Mouse (Mus musculus): ENCODE results near the gene Arhgap32.

The Arhgap32 gene

DNA sequence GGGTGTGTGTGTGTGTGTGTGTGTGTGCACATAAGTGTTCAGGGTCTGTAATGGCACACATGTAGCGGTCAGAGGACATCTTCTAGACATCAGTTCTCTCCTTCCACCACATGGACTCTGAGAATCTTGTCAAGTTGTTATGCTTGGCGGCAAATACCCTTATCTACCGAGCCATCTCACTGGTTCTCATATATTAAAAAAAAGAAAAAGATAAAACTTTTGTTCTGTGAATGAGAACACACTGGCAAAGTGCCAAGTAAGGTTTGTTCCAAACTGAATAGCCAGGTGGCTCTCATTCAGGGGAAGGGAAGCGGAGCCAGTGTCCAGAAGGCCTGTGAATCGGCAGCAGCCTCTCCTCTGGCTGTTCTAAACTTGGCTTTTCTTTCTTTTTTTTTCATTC lies 162.1 kb downstream of the Arhgap32 start:
- no peak for DNase-seq

DNA sequence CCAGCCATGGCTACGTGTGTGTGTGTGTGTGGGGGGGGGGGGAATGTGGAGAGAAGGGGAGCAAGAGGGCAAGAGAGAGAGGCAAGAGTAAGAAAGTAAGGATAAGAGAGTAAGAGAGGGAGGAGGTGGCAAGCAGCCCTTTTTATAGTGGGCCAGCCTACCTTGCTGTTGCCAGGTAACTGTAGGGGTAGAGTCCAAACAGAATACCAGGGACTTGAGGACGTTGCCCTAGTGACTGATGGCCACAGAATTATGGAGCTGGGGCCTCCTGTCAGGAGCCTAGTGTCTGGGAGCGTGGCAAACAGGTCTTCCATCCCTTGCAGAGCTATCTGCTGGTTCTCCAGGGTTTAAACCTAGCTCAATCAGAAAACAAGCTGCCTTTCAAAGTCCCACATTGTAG lies 163.9 kb downstream of the Arhgap32 start:
- DNase-seq: no peak

DNA sequence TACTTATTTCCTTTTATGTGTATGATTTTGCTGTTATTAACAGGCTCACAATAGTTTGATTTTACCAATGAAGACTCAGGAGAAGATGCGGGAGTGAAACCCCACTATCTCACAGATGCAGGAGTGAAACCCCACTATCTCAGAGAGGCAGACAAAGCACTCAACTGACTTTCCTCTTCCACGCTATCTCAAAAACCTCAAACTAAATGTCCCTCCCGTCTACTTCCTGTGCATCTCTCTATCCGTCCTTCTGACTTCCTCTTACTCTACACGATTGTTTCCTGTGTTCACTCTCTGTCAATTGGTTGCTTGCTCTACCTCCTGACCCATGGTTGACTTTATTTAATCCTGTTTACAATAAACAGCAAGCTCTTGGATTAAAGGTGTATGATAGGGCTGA lies 164.5 kb downstream of the Arhgap32 start:
- DNase-seq: no peak

DNA sequence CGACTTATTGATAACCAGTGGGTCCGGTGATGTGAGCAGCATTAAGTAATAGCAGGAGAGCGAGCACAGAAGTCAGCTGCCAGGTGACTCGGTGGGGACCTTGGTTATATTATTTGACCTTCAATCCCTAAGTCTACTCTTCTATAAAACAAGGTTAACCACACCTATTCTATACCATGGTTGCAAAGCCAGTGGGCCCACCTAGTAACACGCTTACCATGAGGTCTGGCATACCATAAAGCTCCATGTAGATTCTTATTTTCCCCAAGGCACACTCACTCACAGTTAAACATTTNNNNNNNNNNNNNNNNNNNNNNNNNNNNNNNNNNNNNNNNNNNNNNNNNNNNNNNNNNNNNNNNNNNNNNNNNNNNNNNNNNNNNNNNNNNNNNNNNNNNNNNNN lies 167.7 kb downstream of the Arhgap32 start:
- DNase-seq: no peak

DNA sequence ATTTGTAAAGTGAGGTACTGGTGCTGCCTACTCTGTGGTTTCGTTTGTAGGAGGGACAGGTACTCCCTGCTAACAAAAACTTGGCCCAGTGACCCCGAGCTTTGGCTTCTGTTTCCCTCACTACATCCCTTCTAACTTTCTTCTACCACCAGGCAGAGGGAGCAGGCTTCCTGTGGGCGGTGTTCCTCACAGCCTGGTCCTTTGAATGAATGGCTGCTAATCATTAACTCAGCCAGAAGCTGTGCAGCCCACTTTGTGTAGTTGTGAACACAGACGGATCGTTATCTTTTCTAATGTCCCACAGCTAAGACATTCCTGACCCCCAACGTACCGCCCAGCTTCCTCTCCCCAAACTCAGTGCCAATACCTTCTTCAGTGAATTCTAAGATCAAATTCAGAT lies 175.7 kb downstream of the Arhgap32 start:
- no peak for DNase-seq

DNA sequence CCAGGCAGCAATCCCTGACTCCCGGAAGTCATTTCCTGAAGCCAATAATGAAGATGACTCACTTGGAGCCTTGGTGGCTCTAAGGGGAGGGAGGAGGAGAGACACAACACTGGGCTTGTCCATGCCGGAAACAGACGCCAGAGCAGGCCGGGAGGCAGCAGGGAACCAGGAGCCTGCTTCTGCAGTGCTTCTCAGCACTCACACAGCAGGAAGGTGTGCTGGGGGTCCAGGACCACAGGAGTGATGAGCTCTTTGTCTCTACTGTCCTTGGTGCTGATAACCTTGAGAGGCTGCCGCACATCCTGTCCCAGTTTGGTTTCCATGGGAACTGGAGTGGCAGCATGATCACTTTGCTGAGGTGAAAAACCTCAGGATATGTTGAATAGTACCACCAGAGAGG lies 176.8 kb downstream of the Arhgap32 start:
- no peak for DNase-seq

DNA sequence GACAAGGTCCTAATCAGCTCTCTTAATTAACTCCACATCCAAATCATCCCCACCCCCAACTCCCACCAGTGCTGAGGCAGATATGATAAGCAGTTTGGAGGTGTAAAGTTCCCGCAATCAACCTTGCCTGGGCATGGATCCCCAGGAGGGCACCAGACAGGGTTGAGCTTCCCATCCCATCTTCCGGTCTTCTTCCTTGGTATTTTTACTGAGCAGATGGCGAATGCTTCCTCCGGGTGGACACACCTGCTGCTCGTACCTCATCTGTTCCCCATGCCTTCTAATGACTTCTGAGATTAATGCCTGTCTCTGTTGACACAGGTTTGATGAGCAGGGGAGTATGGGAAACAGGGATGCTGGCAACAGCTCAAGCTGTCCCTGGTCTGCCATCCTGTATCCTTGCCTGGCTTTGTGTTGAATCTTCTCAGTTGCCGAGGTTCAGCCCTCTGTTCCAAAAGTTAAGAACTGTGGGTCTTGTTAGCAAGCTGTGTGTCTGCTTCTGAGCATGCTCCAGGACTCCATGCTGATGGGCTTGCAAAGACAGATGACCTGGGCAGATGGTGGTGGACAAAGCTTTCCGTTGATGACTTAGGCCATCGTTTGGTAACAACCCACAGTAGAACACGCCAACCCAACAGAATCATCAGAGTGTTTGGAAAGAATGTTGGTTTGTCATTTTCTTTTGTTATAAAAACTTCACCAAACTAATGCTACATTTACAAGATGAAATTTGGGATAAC lies 179.3 kb downstream of the Arhgap32 start:
- no peak for DNase-seq

DNA sequence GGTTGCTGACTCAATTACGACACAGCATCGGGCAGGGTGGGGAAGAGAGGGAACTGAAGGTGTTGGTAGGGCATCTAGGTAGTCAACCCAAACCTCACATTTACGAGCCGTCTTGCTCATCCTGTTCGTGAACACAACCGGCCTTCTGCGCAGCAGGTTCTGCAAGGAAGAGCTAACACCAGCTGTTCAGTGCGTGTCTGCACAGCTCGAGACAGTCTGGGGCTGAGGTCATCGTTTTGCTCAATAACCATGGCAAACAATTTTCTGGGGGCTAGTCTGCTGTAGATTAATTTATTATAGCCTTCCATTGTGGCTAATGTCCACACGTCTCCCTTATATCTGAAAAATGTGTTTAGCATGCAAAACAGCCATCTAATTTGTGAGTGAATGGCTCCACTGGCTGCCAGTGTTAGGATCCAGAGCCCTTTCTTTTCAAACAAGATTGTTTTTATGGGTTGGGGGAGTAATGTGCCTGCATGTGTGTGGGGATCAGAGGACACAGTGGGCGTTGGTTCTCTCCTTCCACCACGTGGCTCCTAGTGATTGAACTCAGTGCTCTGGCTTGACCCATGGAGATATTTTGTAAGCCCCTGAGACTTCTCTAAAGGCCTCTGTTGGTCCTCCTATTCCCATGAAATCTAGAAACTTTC lies 186.7 kb downstream of the Arhgap32 start:
- DNase-seq: no peak

DNA sequence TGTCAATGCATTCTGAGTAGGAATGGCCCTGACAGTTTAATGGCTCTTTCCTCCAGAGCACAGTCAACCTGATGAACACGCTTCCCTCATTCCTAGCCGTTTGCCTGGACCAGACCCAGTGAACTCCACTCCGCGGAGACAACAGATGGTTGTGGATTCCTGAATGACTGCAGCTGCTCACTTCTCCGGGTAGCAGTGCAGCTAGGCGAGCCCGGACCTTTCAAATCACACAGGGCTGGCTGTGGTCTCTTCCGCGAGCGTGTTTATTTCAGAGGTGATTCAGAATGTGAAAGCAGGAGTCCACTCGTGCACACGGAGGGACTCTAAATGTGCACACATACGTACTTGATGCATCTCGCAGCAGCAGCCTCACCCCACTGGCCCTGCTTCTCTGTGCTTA lies 195.8 kb downstream of the Arhgap32 start:
- DNase-seq: no peak

DNA sequence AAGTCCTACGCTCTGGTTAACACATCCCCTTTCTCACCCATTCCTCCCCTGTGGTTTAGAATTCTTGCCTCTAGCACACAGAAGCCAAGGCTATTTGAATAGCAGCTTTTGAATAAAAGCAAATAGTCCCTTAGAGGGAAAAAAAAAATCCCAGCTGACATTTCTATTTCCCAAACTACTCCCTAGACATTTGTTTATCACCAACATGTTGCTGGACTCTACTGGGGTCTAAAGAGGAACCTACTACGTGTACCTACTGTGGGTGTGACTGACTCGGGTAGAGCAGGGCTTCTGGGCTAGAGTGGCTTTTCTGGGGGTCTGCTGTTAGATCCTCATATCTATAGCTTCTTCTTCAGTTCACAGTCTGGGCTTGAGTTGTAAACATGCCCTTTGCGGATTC lies 196.3 kb downstream of the Arhgap32 start:
- no peak for DNase-seq

DNA sequence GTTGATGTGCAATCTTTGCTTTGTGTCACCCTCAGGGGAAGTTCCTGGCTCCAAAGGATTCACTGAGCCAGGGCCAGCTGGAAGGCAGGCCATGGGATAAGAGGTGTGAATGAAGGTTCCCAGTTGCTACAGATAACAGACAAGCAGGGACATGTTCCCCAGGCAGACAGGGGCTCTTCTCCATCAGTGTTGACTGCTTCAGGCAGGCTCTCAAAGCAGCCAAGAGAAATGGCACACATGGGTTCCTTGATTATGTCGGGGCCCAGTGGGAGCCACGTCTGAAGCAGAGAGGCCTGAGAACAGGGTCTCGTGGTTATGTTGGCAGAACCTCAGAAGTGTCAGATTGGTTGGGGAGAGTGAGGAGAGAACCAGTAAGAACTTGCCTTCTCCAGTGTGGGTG lies 198.1 kb downstream of the Arhgap32 start:
- no peak for DNase-seq

DNA sequence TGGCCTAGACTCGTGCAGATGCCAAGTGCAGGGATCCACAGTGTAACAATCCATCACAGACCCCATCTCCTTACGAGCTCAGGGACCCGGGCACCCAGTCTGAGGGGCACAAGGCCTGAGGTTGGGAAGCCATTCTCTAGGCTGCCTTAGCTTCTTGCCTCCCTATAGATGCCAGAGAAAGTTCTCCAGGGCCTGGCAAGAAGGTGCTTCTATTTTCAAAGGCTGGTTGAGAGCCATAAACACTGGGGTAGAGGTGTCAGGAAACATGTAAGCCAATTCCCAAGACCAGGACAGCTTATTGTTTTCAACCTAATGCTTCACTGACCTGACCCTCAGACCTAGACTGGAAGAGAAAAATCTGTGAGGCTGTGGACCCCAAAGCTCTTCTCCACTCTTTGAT lies 200.1 kb downstream of the Arhgap32 start:
- no peak for DNase-seq
